Mouse (Mus musculus) T-cell, adult 2 months (primary cell): Measurements from ENCODE around the gene Foxo1.

Source experiments
- DNase-seq: peaks from one replicate; pipeline ENCODE4 v3.0.0; 2022; ENCODE audit warnings: low spot score

Gene Foxo1

DNA sequence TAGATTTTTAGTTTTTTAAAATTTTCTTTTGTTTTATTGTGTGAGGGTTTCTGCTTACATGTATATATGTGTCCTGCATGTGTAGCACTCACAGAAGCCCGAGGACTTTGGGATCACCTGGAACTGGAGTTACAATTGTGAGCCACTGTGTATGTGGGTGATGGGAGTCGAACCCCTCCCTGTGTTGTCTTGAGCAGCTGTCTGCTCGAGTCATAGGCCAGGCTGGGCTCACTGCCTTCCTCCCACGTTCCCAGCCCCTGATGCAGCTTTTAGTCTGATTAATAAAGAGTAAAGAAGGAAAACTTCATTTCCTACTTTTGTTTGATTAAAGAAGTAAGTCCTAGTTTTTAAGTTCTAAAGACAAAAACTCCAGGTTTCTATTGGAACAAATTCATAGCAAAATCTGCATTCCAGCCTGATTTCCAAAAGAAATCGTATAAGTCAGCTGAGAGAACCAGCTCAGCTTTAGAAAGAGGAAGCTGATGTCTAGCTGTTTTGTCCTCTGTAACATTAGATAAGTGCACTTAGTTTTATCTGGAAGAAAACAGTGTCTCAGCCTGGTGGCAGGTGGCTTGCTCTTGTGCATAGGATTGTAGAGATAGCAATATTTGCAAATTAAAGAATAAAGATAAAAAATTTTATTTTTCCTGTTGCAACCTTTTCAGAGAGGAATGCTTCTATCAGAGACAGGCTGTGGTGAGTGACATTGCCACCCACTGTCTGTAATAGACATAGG is 40.6 kb downstream of the Foxo1 start:
- no peak for DNase-seq

- DNase-seq: no peak
These were observed 52.6 kb downstream of the Foxo1 start for GRCm38 (mm10) chr3:52320516-52321270.

GRCm38 (mm10) chr3:52322401-52323385 is 54.6 kb downstream of the Foxo1 start:
- DNase-seq: peak; percentile 61

- DNase-seq: no peak
These were observed 56.9 kb downstream of the Foxo1 start for GRCm38 (mm10) chr3:52325006-52325405.

- no peak for DNase-seq
These were observed 58.6 kb downstream of the Foxo1 start for GRCm38 (mm10) chr3:52326687-52327086.

GRCm38 (mm10) chr3:52327146-52327545 is 59.0 kb downstream of the Foxo1 start:
- no peak for DNase-seq

- DNase-seq: no peak
These were observed 63.6 kb downstream of the Foxo1 start for GRCm38 (mm10) chr3:52331709-52332108.

DNA sequence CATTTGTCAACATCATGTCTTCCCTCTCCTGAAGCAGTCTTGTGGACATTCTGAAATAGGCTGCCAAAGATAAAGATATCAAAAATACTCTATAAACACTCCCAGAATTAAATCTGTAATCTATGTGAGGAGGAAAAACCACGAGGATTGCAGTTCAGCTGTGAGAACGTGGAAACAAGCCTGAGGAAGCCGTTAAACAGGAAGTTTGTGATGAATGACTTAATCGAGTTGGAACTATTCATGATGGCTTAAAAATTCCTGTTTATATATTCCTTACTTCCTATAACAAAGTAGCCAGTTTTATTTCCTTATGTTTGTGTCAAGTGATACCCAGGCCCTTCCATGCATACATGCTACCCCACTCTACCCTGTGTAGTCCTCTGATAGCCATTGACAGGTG is 70.6 kb downstream of the Foxo1 start:
- no peak for DNase-seq

- DNase-seq: peak; percentile 31
These were observed 72.3 kb downstream of the Foxo1 start for GRCm38 (mm10) chr3:52340336-52341034.

GRCm38 (mm10) chr3:52342226-52342625 is 74.1 kb downstream of the Foxo1 start:
- no peak for DNase-seq

DNA sequence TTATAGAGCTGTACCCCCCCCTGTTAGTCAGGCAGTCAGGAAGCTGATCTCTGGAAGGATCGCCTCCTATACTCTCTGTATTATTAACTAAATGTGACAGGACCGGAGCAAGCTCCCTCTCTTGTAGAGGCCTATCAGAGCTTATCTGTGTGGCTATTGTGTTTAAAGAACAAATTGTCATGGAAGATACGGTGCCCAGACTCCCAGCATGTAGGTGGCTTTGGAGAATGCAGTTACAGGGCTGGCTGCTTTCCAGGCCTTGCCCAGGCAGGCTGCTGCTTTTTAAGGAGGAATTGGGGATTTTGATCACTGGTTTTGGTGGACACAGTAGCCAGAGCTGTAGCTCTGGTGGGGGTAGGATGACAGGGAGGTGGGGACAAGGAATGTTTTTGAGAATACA is 74.7 kb downstream of the Foxo1 start:
- DNase-seq: no peak

GRCm38 (mm10) chr3:52343270-52344070 is 75.3 kb downstream of the Foxo1 start:
- peak; percentile 81 for DNase-seq

DNA sequence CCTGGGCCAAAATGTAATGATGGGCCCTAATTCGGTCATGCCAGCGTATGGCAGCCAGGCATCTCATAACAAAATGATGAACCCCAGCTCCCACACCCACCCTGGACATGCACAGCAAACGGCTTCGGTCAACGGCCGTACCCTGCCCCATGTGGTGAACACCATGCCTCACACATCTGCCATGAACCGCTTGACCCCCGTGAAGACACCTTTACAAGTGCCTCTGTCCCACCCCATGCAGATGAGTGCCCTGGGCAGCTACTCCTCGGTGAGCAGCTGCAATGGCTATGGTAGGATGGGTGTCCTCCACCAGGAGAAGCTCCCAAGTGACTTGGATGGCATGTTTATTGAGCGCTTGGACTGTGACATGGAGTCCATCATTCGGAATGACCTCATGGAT is 77.7 kb downstream of the Foxo1 start:
- DNase-seq: no peak

GRCm38 (mm10) chr3:52346986-52347710 is 79.0 kb downstream of the Foxo1 start:
- DNase-seq: no peak

GRCm38 (mm10) chr3:52347980-52348622 is 80.0 kb downstream of the Foxo1 start:
- DNase-seq: no peak

GRCm38 (mm10) chr3:52350636-52351035 is 82.5 kb downstream of the Foxo1 start:
- no peak for DNase-seq

GRCm38 (mm10) chr3:52351901-52352300 is 83.8 kb downstream of the Foxo1 start:
- no peak for DNase-seq

DNA sequence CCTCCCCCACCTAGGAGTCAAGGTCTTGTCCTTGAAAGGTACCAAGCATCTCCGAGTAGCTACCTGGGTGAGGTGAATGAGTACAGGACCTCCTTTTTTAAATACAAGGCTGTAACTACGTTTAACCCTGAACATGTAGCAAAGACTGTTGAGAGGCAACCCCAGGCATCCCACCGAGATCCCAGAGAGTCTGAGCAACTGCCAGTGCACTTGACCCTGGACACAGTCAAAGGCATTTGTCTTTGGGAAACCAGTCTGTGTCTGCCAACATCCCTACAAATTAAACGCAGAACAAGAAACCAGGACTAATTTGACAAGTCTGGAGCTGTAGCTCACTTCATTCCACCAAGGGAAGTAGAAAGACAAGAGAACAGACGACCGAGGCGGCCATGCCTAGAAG is 86.1 kb downstream of the Foxo1 start:
- DNase-seq: no peak

DNA sequence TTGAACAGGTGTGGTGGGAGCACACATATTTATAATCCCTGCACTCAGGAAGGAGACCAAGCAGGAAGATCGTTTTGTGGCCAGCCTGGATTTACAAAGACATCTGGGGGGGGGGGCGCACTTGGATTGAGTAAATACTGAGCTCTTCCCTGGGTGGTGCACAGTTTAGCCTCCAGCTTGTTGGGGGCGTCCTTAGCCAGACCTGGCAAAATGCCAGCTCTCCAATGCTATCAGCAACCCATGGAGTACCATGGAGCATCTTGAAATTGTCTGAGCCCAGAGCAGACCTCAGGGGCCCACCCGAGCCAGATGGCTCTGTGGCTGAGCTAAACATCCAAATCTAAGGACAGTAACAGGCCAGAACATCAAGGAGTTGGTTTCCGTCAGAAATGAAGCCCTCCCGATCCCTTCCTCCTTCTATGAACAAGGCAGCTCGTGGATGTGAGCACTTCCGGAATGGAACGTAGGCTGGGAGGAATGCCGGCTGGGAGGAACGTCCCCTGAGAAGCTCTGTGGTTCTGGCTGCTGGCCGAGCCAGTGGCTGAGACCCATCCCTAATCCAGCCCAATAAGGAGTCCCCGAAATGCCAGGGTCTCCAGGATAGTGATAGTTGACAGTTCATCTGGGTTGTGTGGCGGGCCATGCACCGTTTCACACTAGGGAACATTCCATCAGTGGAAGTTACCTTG is 89.3 kb downstream of the Foxo1 start:
- no peak for DNase-seq
